Mouse (Mus musculus) erythroblast, embryonic 14.5 days (primary cell): ENCODE results near the gene Sbno2. TPM values are rescaled to one million over a fixed set of nuclear protein-coding genes. Genes with fewer than 3 reads are reported as not detected.
A peak's percentile ranks its signal among the peaks of the same experiment; 100 is the strongest.

ENCODE experiments used
- H3K27me3 ChIP-seq: 2 replicates; pipeline ENCODE4 v1.6.1; 2012; ENCODE audit warnings: inconsistent platforms; ENCODE audit not compliant: control insufficient read depth
- H3K36me3 ChIP-seq: 2 replicates; pipeline ENCODE4 v1.6.1; 2012; ENCODE audit warnings: mild to moderate bottlenecking, inconsistent platforms; ENCODE audit not compliant: control insufficient read depth
- H3K4me1 ChIP-seq: 2 replicates; pipeline ENCODE4 v1.6.1; 2012; ENCODE audit warnings: inconsistent platforms; ENCODE audit not compliant: control insufficient read depth
- H3K4me3 ChIP-seq: replicated peaks from 2 replicates; pipeline ENCODE3; 2012; ENCODE audit warnings: moderate library complexity, mild to moderate bottlenecking, inconsistent platforms
- H3K9me3 ChIP-seq: 2 replicates; pipeline ENCODE4 v1.6.1; 2012; ENCODE audit warnings: low read length, inconsistent platforms, mixed read lengths; ENCODE audit not compliant: control insufficient read depth
- GATA1 ChIP-seq: IDR thresholded peaks from 2 replicates; pipeline ENCODE4 v1.6.1; 2012; ENCODE audit warnings: low read length, inconsistent platforms, mixed read lengths
- TAL1 ChIP-seq: IDR thresholded peaks from 3 replicates; pipeline ENCODE4 v1.6.1; 2012; ENCODE audit warnings: low read length, inconsistent platforms, mixed read lengths
- polyA plus RNA-seq: library from polyadenylated mRNA; stranded (reverse); fragments of >175 nt; gene quantifications from 2 replicates; pipeline ENCODE4 v1.2.3, GENCODE M21; 2012

The Sbno2 gene
- polyA plus RNA-seq, 1 experiment: 3.4 TPM

GRCm38 (mm10) chr10:80100982-80101381 is 4.4 kb downstream of the Sbno2 start:
- no peak for TF ChIP-seq TAL1
- no peak for TF ChIP-seq GATA1
- no peaks in the 10 kb centered on the region for H3K27me3 ChIP-seq
- H3K4me1 ChIP-seq: peaks cover 87% of the 10 kb centered on the region
- H3K9me3 ChIP-seq: no peaks in the 10 kb centered on the region
- peak overlapping the region; percentile 91 for H3K4me3 ChIP-seq
- H3K36me3 ChIP-seq: peaks cover 43% of the 10 kb centered on the region

GRCm38 (mm10) chr10:80098630-80099029 is 6.7 kb downstream of the Sbno2 start:
- peaks cover 63% of the 10 kb centered on the region for H3K36me3 ChIP-seq
- no peaks in the 10 kb centered on the region for H3K9me3 ChIP-seq
- H3K4me3 ChIP-seq: peak overlapping the region; percentile 6
- H3K4me1 ChIP-seq: peaks cover 91% of the 10 kb centered on the region
- no peaks in the 10 kb centered on the region for H3K27me3 ChIP-seq
- TF ChIP-seq TAL1: no peak
- TF ChIP-seq GATA1: no peak

- H3K9me3 ChIP-seq: no peaks in the 10 kb centered on the region
- peaks cover 92% of the 10 kb centered on the region for H3K4me1 ChIP-seq
- no peak overlapping the region for H3K4me3 ChIP-seq
- TF ChIP-seq GATA1 (no peak), TAL1 (no peak)
- peaks cover 76% of the 10 kb centered on the region for H3K36me3 ChIP-seq
- H3K27me3 ChIP-seq: no peaks in the 10 kb centered on the region
Measured at GRCm38 (mm10) chr10:80097275-80097674, 8.1 kb downstream of the Sbno2 start.

- H3K4me3 ChIP-seq: no peak overlapping the region
- TF ChIP-seq TAL1: no peak
- TF ChIP-seq GATA1: no peak
- H3K9me3 ChIP-seq: no peaks in the 10 kb centered on the region
- peaks cover 89% of the 10 kb centered on the region for H3K4me1 ChIP-seq
- peaks cover 85% of the 10 kb centered on the region for H3K36me3 ChIP-seq
- H3K27me3 ChIP-seq: no peaks in the 10 kb centered on the region
Measured at GRCm38 (mm10) chr10:80095547-80095946, 9.8 kb downstream of the Sbno2 start.

- no peak for TF ChIP-seq GATA1
- no peak for TF ChIP-seq TAL1
- Histone ChIP-seq H3K27me3 (no peaks in the 10 kb centered on the region), H3K4me3 (no peak overlapping the region), H3K36me3 (peaks cover 85% of the 10 kb centered on the region), H3K4me1 (peaks cover 89% of the 10 kb centered on the region), H3K9me3 (no peaks in the 10 kb centered on the region)
Measured at GRCm38 (mm10) chr10:80094684-80095083, 10.7 kb downstream of the Sbno2 start.

GRCm38 (mm10) chr10:80094085-80094484 is 11.3 kb downstream of the Sbno2 start:
- TF ChIP-seq TAL1 (no peak), GATA1 (no peak)
- Histone ChIP-seq H3K4me1 (peaks cover 88% of the 10 kb centered on the region), H3K4me3 (no peak overlapping the region), H3K36me3 (peaks cover 83% of the 10 kb centered on the region), H3K27me3 (no peaks in the 10 kb centered on the region), H3K9me3 (no peaks in the 10 kb centered on the region)

- H3K9me3 ChIP-seq: no peaks in the 10 kb centered on the region
- TF ChIP-seq GATA1 (no peak), TAL1 (no peak)
- peaks cover 79% of the 10 kb centered on the region for H3K4me1 ChIP-seq
- H3K27me3 ChIP-seq: no peaks in the 10 kb centered on the region
- H3K4me3 ChIP-seq: no peak overlapping the region
- peaks cover 81% of the 10 kb centered on the region for H3K36me3 ChIP-seq
Measured at GRCm38 (mm10) chr10:80092690-80093089, 12.7 kb downstream of the Sbno2 start.

- no peak for TF ChIP-seq GATA1
- TF ChIP-seq TAL1: no peak
Measured at GRCm38 (mm10) chr10:80091527-80091926, 13.8 kb downstream of the Sbno2 start.

GRCm38 (mm10) chr10:80089146-80089545 is 16.2 kb downstream of the Sbno2 start:
- Histone ChIP-seq H3K27me3 (no peaks in the 10 kb centered on the region), H3K4me3 (no peak overlapping the region), H3K36me3 (peaks cover 86% of the 10 kb centered on the region), H3K9me3 (no peaks in the 10 kb centered on the region), H3K4me1 (peaks cover 65% of the 10 kb centered on the region)
- TF ChIP-seq GATA1 (no peak), TAL1 (no peak)

More at GRCm38 (mm10) chr10:80091527-80091926, 13.8 kb downstream of the Sbno2 start:
- H3K4me1 ChIP-seq: peaks cover 79% of the 10 kb centered on the region
- peaks cover 85% of the 10 kb centered on the region for H3K36me3 ChIP-seq
- no peaks in the 10 kb centered on the region for H3K27me3 ChIP-seq
- H3K9me3 ChIP-seq: no peaks in the 10 kb centered on the region
- H3K4me3 ChIP-seq: no peak overlapping the region

GRCm38 (mm10) chr10:80087483-80087882 is 17.9 kb downstream of the Sbno2 start:
- H3K4me3 ChIP-seq: no peak overlapping the region
- no peaks in the 10 kb centered on the region for H3K9me3 ChIP-seq
- H3K36me3 ChIP-seq: peaks cover 87% of the 10 kb centered on the region
- peaks cover 65% of the 10 kb centered on the region for H3K4me1 ChIP-seq
- no peak for TF ChIP-seq GATA1
- no peaks in the 10 kb centered on the region for H3K27me3 ChIP-seq
